Mouse (Mus musculus): ENCODE measurements around the gene Mcoln2.
"Not testable (repeated sequence)": the region's sequence is repeated elsewhere in the genome, so short reads cannot be mapped to it uniquely, and the experiment has no call there.

The Mcoln2 gene

DNA sequence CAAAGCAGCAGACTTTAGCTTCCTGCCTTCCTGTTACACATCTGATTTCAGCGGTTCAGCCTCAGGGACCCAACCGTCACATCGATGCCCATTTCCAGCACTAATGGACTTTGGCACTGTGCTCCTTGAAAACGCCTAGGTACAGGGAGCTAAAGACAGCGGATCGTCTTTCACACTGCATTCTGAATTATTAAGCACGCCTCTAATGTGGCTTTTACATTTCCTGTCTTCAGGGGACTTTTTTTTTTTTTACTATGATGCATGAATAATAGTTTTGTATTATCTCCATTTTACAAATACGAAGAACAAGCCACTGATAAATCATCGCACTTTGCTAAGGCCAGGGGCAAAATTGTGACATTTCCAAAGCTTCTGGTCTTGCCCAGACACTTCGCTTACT, 36.4 kb downstream of the Mcoln2 start:
- in situ Hi-C loops (cut with MboI) = loop anchor here (10.0 to 25.0 kb wide), 2 partner anchors 159 to 249 kb away; partner anchors contain the start of gene 2410004B18Rik

DNA sequence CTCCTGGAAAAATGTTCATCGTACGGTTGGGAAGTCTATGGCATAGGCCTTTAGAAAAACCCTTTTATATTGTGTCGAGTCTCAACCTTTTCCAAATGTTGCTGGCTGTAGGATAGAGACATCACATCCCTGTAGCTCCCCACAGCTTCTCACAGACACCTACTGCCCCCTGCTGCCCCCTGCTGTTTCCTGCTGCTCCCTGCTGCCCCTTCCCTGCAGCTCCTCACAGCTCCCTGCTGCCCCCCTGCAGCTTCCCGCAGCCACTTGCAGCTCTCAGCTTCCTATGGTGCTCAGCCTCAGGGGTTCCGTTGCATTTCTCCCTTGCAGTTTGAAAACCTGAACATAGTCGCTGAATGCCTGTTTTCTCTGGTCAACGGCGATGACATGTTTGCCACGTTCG, 40.3 kb downstream of the Mcoln2 start:
- in situ Hi-C loops (cut with MboI) = loop anchor here (10.0 to 25.0 kb wide), 2 partner anchors 155 to 253 kb away; partner anchors contain the start of gene 2410004B18Rik

DNA sequence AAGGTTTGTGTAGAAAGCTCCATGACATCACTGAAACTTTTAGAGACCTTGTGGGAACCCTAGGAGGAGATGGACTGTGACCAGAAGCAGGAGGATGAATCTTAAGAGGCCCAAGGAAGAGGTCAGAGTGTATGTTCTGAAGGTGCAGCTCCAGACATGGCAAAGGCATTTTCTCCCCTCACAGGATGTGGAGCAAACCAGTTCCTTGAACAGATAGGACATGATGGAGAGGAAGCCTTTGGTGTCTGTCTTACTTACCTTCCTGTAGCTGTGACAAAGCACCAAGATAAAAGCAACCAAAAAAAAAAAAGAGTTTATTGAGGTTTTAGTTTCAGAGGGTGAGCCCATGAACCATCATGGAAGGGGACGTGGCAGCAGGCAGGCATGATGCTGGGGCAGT, 42.9 kb downstream of the Mcoln2 start:
- in situ Hi-C loops (cut with MboI) = loop anchor here (25.0 kb wide), 1 partner anchor 255 kb away; the partner anchor contains the start of gene 2410004B18Rik

DNA sequence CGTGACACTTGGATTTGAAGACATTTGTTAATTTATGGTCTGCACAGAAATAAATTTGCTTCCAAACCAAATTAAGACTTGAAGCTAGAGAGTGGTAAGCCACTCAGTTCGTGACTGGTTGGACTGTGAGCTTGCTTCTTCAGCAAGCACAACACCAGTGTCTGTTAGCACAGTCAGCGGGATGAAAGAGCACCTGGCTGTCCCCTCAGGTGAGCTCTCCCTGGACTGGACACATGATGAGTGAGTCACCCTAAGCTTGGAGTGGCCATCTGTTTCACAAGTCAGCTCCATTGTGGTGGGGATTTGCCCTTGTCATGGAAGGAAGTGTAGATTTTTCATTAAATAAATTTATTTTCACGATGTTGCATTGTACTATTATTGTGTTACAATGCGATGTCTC, 45.5 kb downstream of the Mcoln2 start:
- in situ Hi-C loops (cut with MboI) = loop anchor here (25.0 kb wide), 1 partner anchor 258 kb away; the partner anchor contains the start of gene 2410004B18Rik

DNA sequence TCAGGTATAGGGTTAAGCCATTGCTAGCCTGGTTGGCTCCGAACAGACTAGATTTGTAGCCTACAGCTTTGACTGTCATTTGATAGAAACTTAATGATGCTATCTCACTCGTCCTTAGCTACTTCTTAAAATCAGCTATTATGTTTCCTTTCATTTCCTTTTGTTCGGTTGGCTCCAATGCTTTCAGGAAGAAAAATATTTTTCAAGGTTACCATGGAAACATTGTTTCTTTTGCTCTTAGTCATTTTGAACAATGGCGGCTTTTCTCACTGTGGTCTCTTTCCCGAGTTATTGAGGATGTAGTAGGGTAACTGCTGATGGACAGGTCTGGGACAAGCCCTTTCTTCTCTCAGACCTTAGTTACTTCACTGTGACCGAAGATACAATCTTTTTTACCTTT, 46.7 kb downstream of the Mcoln2 start:
- in situ Hi-C loops (cut with MboI) = loop anchor here (25.0 kb wide), 1 partner anchor 259 kb away; the partner anchor contains the start of gene 2410004B18Rik

DNA sequence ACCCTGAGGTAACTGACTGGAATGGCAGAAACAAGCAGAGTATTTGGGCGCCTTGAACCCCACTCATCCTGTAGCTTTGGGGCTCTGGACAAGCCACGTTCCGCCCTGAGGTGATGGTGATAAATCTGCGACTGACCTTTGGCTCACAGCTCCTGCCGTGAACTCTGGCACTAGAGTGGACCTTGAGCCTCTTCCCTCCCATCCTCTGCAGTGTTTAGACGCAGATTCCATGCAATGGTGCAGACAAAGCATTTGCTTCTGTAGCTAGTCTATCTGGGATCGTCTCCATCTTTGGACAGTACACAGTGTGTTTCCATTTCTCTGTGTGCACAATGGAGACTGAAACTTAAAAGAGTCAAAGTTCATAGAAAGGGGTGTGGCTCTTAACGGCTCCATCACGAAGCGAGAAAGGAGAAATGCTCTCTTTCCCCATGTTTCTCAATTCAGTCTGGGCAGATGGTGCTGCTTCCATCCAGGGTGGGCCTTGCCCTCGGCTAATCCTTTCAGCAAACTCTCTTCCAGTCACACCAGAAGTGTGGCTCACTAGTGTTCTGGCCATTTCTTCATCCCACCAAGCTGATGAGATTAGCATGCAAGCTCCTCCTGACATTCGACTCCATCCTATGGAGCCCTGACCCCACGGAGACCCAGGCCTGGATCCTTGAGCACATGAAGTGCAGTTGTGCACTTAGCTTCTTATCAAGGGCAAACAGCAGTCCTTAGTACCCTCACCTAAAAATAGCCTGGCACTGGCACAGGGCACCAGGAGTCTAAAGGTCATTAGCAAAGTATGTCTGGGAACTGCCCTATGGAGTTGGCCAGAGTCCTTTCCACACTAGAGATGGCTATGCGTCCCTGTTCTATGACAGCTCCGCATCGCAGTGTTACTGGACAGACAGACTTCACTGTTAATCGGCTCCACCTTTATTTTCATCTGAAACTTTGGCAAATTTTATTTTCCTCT, 47.4 kb downstream of the Mcoln2 start:
- in situ Hi-C loops (cut with MboI) = loop anchor here (25.0 kb wide), 1 partner anchor 260 kb away; the partner anchor contains the start of gene 2410004B18Rik

DNA sequence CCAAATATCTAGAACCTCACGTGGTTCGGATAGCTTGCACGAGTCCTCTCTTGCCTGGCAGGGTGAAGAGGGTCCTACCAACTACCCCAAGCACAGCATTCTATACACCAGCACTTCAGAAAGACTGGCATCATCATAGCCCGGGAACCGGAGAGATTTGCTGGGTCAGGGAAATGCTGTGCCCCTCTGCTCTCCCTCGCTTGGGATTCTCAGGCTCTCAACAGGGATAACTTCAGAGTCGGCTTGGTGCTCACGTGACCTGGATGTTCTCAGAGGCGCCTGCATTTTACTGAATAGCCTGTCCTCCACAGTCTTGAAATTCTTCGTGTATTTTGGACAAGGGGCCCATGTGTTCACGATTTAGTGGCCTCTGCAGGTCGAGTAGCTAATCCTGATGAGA, 48.2 kb downstream of the Mcoln2 start:
- in situ Hi-C loops (cut with MboI) = loop anchor here (25.0 kb wide), 1 partner anchor 260 kb away; the partner anchor contains the start of gene 2410004B18Rik

DNA sequence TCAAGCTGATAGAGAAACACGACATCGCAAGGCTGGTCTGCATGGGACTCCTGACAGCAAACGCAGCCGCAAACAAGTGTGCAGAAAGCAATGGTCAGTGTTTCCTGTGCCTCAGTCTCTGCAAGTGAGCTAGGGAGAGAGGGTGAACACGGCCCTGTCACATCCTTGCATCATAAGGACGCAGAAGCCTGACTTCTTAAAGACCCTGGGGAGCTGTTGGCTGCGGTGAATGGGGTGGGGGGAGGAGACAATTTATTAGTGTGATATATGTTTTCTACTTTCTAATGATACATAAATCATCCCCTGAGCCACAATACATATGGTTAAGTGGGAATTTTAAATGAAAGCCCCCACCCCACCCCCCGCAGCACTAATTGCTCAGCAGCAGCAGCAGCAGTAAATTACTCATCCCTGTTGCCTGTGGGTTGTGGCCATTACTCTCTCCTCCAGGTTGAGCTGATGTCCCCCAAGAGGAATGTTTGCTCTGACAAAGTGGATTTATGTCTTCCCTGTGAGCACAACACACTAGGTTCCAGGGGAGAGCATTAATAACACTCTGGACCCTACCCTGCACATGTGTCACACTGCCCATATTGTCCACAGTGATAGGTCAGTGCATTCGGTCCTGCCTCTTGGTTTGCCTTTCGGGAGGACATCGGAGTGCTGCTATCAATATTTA, 49.3 kb downstream of the Mcoln2 start:
- in situ Hi-C loops (cut with MboI) = loop anchor here (25.0 kb wide), 1 partner anchor 262 kb away; the partner anchor contains the start of gene 2410004B18Rik

DNA sequence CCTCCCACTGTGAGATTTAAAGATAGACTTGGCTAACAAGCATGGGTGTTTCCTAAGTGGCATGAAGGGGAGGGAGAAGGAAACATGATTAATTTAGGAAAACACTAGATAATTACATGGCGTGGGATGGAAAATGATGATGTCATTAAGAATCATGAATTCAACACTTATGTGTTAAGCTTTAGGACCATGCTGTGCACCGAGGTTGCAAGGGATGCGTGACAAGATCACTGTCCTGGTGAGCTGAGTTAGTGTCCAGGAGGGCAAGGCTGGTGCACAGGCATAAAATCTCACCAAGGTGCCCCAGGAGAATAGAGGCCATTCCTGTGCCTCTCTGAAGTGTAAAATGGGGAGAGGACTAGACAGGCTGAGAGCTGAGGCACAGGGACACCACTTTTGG, 49.9 kb downstream of the Mcoln2 start:
- in situ Hi-C loops (cut with MboI) = loop anchor here (25.0 kb wide), 1 partner anchor 262 kb away; the partner anchor contains the start of gene 2410004B18Rik

DNA sequence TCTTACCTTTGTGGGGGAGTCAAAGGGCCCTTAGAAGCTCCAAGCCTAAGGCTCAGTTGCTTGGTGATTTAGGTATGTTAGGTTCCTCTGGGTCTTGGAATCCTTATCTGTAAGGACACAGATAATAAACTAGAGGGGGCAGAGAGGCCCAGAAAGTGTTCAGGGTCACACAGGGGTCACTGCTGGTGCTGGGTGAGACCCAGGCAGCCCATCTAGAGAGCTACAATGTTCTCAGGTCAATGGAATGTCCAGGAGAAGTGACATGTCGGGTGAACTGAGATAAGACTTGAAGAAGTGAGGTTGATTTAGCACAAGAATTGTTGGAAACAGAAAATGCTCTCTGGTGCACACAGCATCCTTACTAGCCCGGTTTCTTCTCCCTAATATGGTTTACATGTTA, 54.7 kb downstream of the Mcoln2 start:
- in situ Hi-C loops (cut with MboI) = no loop called here

DNA sequence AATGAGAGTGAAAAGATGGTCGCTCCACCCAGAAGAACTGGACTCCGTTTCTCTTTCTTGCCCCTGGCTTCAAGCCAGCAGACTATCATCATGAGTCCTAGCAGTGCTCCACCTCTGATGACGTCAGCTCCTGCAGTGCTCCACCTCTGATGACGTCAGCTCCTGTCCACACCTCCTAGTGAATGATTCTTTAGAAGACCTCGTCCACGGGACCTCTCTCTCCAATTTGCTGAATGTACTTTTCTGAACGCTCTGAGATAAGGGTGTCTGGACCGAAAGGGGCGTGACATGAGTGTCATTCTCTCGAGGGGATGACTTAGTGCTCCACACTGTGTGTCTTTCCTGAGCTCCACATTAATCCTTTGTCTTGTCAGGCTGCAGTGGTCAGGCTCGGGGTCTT, 55.7 kb downstream of the Mcoln2 start:
- in situ Hi-C loops (cut with MboI) = no loop called here

DNA sequence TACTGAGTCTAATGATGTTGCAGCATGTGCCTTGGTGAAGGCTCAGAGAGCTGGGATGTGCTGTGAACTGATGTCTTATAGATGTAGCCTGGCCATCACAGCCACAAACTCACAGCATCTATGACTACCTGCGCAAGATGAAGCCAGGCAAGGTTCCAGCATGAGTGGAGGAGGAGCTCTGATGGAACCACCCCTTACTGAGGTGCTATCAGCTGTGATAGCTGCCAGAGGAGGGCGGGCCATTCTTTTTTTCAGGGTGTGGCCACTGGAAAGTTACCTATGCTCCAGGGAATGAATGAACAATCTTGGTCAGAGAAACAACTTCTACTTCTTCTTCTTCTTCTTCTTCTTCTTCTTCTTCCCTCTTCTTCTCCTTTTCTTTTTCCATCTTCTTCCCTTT, 57.0 kb downstream of the Mcoln2 start:
- in situ Hi-C loops (cut with MboI) = no loop called here

DNA sequence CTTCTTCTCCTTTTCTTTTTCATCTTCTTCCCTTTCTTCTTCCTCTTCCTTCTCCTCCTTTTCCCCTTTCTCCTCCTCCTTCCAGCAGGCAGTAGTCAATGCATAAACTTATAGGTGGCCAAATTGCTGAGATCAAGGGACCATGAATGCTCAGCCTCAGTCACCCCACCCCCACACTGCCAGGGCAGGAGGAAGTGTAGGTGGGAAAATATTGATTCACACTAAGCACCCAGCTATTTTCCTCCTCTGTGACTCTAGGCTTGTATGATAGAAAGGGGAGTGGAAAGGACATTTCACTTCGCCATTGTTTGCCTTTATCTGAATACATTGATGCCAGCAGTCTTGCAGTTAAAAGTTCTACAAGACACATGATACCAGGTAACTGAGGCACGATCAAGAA, 57.8 kb downstream of the Mcoln2 start:
- in situ Hi-C loops (cut with MboI) = no loop called here

DNA sequence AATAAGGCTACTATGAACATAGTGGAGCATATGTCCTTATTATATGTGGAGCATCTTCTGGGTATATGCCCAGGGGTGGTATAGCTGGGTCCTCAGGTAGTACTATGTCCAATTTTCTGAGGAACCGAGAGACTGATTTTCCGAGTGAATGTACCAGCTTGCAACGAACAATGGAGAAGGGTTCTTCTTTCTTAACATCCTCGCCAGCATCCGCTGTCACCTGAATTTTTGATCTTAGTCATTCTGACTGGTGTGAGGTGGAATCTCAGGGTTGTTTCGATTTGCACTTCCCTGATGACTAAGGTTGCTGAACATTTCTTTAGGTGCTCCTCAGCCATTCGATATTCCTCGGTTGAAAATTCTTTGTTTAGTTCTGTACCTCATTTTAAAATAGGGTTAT, 60.1 kb downstream of the Mcoln2 start:
- in situ Hi-C loops (cut with MboI) = not testable (repeated sequence)

DNA sequence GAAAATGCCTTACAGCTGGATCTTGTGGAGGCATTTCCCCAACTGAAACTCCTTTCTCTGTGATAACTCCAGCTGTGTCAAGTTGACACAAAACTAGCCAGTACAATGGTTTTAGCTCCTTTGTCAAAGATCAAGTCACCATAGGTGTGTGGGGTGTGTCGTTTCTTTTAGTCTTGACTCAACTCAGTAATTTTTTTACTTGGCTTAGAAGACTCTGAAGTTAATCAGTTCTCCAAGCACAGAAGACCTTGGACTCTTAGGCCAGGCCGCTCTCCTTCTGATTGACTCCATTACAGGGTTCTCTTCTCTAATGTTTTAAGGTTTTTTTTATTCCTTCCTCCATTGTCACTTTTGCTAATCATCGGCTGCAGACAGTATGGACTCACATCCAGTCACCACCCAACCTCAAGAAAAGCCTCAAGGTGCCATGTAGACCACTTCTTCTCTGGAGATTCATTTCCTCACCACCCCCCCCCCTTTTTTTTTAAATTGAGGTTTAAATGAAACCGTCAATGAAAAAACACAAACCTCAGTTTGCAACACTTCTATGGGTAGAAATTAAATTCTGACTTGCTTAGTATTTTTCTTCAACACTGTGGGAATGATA, 61.6 kb downstream of the Mcoln2 start:
- in situ Hi-C loops (cut with MboI) = no loop called here

DNA sequence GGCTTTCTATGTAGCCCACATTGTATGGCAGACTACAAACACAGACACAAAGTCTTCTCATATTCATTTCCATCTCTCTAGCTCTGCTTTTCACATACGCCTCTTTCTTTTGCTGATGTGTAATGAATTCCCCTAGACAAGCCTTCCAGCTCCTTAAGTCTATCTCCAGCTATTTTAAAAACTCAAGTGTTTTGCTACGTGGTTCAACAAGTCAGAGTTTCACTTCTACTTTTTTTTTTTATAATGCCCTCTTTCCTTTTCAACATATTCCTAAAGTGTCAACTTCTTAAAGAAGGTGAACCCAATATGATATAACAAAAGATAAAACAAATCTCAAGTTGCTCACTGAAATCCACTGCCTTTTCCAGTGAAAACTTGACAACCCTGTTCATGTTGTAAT, 62.3 kb downstream of the Mcoln2 start:
- in situ Hi-C loops (cut with MboI) = no loop called here

DNA sequence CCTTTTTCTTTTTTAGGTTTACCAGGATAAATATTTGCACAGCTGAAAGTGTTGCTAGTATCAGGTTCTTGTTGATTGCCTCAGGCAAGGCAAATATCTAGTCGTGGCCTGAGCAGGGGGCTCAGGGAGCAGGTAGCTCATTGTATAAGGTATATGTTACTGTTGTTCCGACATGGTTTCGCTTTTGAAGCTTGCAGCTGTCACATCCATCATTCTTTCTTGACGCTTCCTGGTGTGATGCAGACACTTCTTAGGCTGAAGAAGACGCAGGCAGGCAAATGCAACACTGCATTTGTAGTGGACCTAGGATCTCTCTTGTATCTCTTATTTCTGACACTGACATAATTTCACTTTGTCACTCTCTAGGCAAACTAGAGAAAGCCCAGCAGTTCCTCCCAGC, 63.7 kb downstream of the Mcoln2 start:
- in situ Hi-C loops (cut with MboI) = no loop called here

DNA sequence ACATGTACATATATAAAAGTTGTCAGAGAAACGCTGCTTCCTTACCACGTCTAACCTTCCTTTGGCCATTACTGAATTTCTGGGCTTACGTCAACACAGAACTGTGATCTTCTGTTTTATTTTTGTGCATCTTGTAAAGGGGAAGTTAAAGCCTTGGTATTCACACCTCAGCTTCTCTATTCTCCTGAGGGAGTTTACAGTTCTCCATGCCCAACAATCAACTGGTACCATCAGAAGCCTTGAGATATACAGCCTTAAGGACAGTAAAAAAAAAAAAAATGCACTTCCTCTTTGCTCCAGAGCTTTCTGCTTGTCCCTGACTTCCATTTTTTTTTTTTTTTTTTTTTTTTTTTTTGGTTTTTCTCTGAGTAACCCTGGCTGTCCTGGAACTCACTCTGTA, 66.9 kb downstream of the Mcoln2 start:
- in situ Hi-C loops (cut with MboI) = no loop called here

DNA sequence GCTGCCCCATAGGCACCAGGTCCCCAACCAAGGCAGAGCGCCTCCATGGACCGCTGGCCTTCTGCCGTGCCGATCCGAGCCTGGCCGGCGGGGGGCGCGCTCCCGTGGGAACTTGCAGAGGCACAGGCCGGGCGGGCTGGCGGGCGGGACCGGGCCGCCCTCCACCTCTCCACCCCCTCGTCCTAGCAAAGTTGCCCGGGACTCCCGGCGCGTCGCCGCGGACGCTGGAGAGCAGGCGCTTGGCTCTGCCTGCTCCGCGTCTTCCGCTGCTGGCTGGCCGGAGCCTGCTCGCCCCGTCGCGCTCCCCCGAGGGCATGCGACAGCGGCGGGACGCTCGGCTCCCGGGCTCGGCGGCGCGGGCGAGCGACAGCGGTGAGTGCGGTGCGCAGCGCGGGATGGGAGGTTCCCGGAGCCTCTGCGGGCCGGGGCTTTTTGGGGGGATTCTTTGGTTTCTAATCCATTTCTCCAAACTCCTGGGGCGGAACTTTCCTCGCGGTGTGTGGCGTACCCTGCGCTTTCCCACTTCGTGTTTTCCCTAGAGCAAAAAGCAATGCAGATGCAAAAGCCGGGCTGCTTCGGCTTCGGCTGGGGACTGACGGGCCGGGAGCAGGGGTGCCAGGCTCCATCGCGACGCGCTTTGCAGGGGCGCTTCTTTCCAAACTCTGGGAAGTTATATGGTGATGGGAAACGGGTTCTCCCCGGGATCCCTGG, 71.3 kb downstream of the Mcoln2 start, which contains the start of gene Lpar3:
Lpar3 (plus strand) TSS at position 188 of the 711 bp plus-strand sequence.
- in situ Hi-C loops (cut with MboI) = no loop called here

DNA sequence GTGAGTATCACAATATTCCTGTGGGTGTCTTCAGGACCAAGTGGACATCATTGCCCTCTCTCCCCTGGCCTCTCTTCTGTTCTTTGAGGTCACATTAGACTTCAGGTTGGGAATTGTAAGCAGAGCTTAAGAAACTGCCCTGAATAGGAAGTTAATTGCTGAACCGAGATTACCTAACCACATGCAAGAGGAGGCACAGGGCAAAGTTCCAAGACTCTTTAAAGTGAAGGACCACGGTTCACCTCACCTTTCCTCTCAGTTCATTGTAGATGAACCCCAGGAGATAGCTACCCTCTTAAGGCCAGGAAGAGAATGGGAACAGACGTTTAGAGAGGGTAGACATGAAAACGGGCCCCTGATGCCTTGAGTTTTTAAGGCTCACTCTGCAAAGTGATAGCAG, 74.6 kb downstream of the Mcoln2 start:
- in situ Hi-C loops (cut with MboI) = no loop called here
